Mouse (Mus musculus) E14TG2a.4 (cell line): ENCODE data around the gene Hip1.

Experiments used
- CTCF ChIP-seq: conservative IDR thresholded peaks from 2 replicates; pipeline ENCODE4 v1.5.1; 2014; ENCODE audit warnings: low read length
- POU5F1 ChIP-seq: IDR thresholded peaks from 2 replicates; pipeline ENCODE4 v1.6.1; 2014; ENCODE audit warnings: low read length, borderline replicate concordance

DNA sequence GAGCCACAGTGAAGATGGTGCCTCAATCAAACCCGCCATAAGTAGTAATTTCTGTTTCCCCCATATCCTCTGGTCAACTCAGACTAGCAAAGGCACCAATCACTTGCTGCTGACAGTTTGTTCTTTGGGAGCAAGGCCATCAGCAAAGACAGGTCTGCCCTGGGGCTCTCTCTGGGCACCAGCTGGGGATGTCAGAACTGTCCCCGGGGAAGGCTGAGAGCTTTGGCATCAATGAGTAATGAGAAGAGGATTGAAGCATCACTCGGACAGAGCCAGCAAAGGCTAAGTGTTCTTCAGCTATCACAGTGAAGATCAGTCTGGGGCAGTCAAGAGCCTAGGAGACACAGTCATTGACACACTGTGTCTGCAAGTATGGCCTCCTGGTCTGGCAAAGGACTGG, 46.0 kb downstream of the Hip1 start:
- no peak for TF ChIP-seq CTCF
- no peak for TF ChIP-seq POU5F1
